Mouse (Mus musculus): ENCODE results near the gene Fancg. TPM values are rescaled to one million over a fixed set of nuclear protein-coding genes. Genes with fewer than 3 reads are reported as not detected.

Gene Fancg
- polyA plus RNA-seq, 1 experiment from 2014 or later = 15.6 TPM

DNA sequence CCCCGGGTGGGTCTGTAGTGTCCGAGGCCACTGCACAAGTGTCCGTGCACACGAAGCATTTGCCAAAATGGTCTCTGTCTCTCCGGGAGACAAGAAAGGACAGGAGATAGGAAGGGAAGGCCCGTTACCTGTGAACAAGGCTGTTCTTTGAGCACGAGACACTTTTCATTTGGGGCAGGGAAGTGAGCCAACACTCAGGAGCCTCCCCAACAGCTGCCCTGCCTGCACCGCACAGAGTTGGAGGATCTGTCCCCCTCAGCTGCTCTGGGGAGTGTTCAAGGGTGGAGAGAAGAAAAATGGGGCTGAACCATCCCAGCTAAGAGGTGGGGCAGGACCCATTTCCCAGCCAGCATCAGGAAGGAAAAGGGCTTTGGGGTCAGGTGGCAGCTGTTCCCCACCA lies 52.3 kb downstream of the Fancg start:
- DNase-seq (ENCODE audit: low spot score) = no peak
- ATAC-seq (ENCODE audit: low FRiP score) = no peak
- Histone ChIP-seq H3K9me3 (ENCODE audit: control insufficient read depth, low read length) (no peaks in the 10 kb centered on the region), H3K9ac (no peak overlapping the region), H3K36me3 (replicated peaks; ENCODE audit: control insufficient read depth, insufficient read depth) (peaks cover 53% of the 10 kb centered on the region), H3K4me1 (replicated peaks; ENCODE audit: control insufficient read depth, insufficient read depth, low read length) (peaks cover 21% of the 10 kb centered on the region), H3K4me2 (replicated peaks) (no peak overlapping the region), H3K4me3 (replicated peaks; ENCODE audit: low read length) (no peak overlapping the region), H3K27me3 (ENCODE audit: control insufficient read depth, insufficient read depth, low read length) (no peaks in the 10 kb centered on the region), H3K27ac (no peak overlapping the region)
- 91% methylated on average over 8 of the region's 8 CpGs for WGBS

DNA sequence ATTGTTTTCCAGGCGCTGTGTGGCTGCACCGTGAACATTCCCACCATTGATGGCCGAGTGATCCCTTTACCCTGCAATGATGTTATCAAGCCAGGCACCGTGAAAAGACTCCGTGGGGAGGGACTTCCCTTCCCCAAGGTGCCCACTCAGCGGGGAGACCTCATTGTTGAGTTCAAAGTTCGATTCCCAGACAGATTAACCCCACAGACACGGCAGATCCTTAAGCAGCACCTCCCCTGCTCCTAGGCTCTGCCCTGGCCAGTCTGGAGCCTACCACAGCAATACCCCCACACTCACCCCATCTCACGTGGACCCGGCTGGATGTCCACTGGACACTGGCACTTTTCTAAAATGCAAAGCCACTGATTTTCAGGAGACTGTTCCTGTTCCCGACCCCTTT lies 53.0 kb downstream of the Fancg start:
- peaks cover 54% of the 10 kb centered on the region for H3K36me3 ChIP-seq (replicated peaks; ENCODE audit: control insufficient read depth, insufficient read depth)
- ATAC-seq (ENCODE audit: low FRiP score) (no peak), DNase-seq (ENCODE audit: low spot score) (no peak)
- H3K9me3 ChIP-seq (ENCODE audit: control insufficient read depth, low read length) = no peaks in the 10 kb centered on the region
- H3K27ac ChIP-seq = no peak overlapping the region
- no peak overlapping the region for H3K9ac ChIP-seq
- H3K4me3 ChIP-seq (replicated peaks; ENCODE audit: low read length) = no peak overlapping the region
- H3K4me2 ChIP-seq (replicated peaks) = no peak overlapping the region
- 83% methylated on average over 11 of the region's 11 CpGs for WGBS
- H3K4me1 ChIP-seq (replicated peaks; ENCODE audit: control insufficient read depth, insufficient read depth, low read length) = peaks cover 28% of the 10 kb centered on the region
- no peaks in the 10 kb centered on the region for H3K27me3 ChIP-seq (ENCODE audit: control insufficient read depth, insufficient read depth, low read length)

GRCm38 (mm10) chr4:42956581-42956980 lies 53.7 kb downstream of the Fancg start:
- H3K9me3 ChIP-seq (ENCODE audit: control insufficient read depth, low read length) = no peaks in the 10 kb centered on the region
- H3K27ac ChIP-seq = no peak overlapping the region
- H3K4me1 ChIP-seq (replicated peaks; ENCODE audit: control insufficient read depth, insufficient read depth, low read length) = peaks cover 35% of the 10 kb centered on the region
- H3K4me3 ChIP-seq (replicated peaks; ENCODE audit: low read length) = no peak overlapping the region
- ATAC-seq (ENCODE audit: low FRiP score) (no peak), DNase-seq (ENCODE audit: low spot score) (no peak)
- H3K36me3 ChIP-seq (replicated peaks; ENCODE audit: control insufficient read depth, insufficient read depth) = peaks cover 54% of the 10 kb centered on the region
- 95% methylated on average over 17 of the region's 17 CpGs for WGBS
- H3K27me3 ChIP-seq (ENCODE audit: control insufficient read depth, insufficient read depth, low read length) = no peaks in the 10 kb centered on the region
- no peak overlapping the region for H3K4me2 ChIP-seq (replicated peaks)
- H3K9ac ChIP-seq = no peak overlapping the region

DNA sequence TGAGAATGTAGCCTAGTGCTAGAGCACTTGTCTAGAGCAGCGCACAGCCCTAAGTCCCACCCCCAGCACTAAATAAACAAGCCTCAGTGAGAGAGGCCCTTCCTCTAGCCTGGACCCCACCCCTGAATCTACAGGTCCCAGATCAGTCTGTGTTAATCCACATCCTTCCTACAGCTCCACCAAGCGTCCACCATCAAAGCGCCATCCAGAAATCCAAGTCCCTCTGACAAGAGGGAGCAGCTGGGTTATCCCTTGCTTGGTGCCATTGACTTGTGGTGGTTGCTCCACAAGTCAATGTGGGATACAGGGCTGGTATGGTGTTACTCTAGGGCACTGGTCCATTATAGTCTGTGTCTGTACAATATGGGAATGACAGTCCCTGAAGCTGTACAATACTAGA lies 55.1 kb downstream of the Fancg start:
- no peak overlapping the region for H3K4me3 ChIP-seq (replicated peaks; ENCODE audit: low read length)
- no peak for ATAC-seq (ENCODE audit: low FRiP score)
- H3K27ac ChIP-seq = no peak overlapping the region
- peaks cover 54% of the 10 kb centered on the region for H3K36me3 ChIP-seq (replicated peaks; ENCODE audit: control insufficient read depth, insufficient read depth)
- H3K4me2 ChIP-seq (replicated peaks) = no peak overlapping the region
- peaks cover 40% of the 10 kb centered on the region for H3K4me1 ChIP-seq (replicated peaks; ENCODE audit: control insufficient read depth, insufficient read depth, low read length)
- no peak for DNase-seq (ENCODE audit: low spot score)
- 94% methylated on average over 3 of the region's 3 CpGs for WGBS
- H3K9ac ChIP-seq = peak overlapping the region; percentile 16; the same call in 1 of the 2 replicates
- no peaks in the 10 kb centered on the region for H3K9me3 ChIP-seq (ENCODE audit: control insufficient read depth, low read length)
- no peaks in the 10 kb centered on the region for H3K27me3 ChIP-seq (ENCODE audit: control insufficient read depth, insufficient read depth, low read length)

- H3K27ac ChIP-seq = peak overlapping the region; percentile 98
- H3K4me2 ChIP-seq (replicated peaks) = peak overlapping the region; percentile 91
- H3K4me1 ChIP-seq (replicated peaks; ENCODE audit: control insufficient read depth, insufficient read depth, low read length) = peaks cover 41% of the 10 kb centered on the region
- peak overlapping the region; percentile 85; the same call in 1 of the 2 replicates for H3K4me3 ChIP-seq (replicated peaks; ENCODE audit: low read length)
- H3K36me3 ChIP-seq (replicated peaks; ENCODE audit: control insufficient read depth, insufficient read depth) = peaks cover 54% of the 10 kb centered on the region
- no peak for ATAC-seq (ENCODE audit: low FRiP score)
- H3K27me3 ChIP-seq (ENCODE audit: control insufficient read depth, insufficient read depth, low read length) = no peaks in the 10 kb centered on the region
- WGBS = 10% methylated on average over 10 of the region's 10 CpGs
- peak; percentile 87 for DNase-seq (ENCODE audit: low spot score)
- no peaks in the 10 kb centered on the region for H3K9me3 ChIP-seq (ENCODE audit: control insufficient read depth, low read length)
- peak overlapping the region; percentile 98 for H3K9ac ChIP-seq
These were observed 56.0 kb downstream of the Fancg start for GRCm38 (mm10) chr4:42954297-42954696.

- peak overlapping the region; percentile 85 for H3K4me3 ChIP-seq (replicated peaks; ENCODE audit: low read length)
- peak overlapping the region; percentile 98 for H3K9ac ChIP-seq
- peaks cover 49% of the 10 kb centered on the region for H3K4me1 ChIP-seq (replicated peaks; ENCODE audit: control insufficient read depth, insufficient read depth, low read length)
- no peaks in the 10 kb centered on the region for H3K27me3 ChIP-seq (ENCODE audit: control insufficient read depth, insufficient read depth, low read length)
- no peaks in the 10 kb centered on the region for H3K9me3 ChIP-seq (ENCODE audit: control insufficient read depth, low read length)
- H3K27ac ChIP-seq = peak overlapping the region; percentile 98
- DNase-seq (ENCODE audit: low spot score) (peak; percentile 43), ATAC-seq (ENCODE audit: low FRiP score) (no peak)
- 10% methylated on average over 10 of the region's 10 CpGs for WGBS
- peak overlapping the region; percentile 91 for H3K4me2 ChIP-seq (replicated peaks)
- peaks cover 48% of the 10 kb centered on the region for H3K36me3 ChIP-seq (replicated peaks; ENCODE audit: control insufficient read depth, insufficient read depth)
These were observed 56.7 kb downstream of the Fancg start for GRCm38 (mm10) chr4:42953435-42954094.

DNA sequence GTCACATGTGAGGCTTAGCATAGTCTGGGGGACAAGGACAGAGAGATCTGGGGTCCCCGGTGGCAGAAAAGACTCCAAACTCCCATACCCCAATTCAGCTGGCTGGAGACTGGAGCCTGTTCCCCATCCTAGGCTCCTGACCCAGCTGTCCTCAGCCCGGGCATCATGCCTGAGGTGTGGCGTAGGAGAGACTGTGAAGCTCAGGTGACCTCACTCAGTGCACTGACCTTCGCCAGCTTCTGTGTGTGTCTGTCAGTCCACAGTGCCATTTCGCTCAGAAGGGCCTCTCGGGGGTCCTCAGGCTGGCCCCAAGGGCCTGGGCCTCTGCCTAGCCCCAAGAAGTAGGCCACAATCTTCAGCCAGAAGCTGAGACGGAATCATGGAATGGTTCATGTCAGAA lies 57.7 kb downstream of the Fancg start:
- H3K27ac ChIP-seq = peak overlapping the region; percentile 98
- WGBS = 78% methylated on average over 7 of the region's 7 CpGs
- peak overlapping the region; percentile 91 for H3K4me2 ChIP-seq (replicated peaks)
- ATAC-seq (ENCODE audit: low FRiP score) (no peak), DNase-seq (ENCODE audit: low spot score) (no peak)
- no peaks in the 10 kb centered on the region for H3K9me3 ChIP-seq (ENCODE audit: control insufficient read depth, low read length)
- peak overlapping the region; percentile 85 for H3K4me3 ChIP-seq (replicated peaks; ENCODE audit: low read length)
- H3K9ac ChIP-seq = peak overlapping the region; percentile 98
- peaks cover 59% of the 10 kb centered on the region for H3K4me1 ChIP-seq (replicated peaks; ENCODE audit: control insufficient read depth, insufficient read depth, low read length)
- H3K36me3 ChIP-seq (replicated peaks; ENCODE audit: control insufficient read depth, insufficient read depth) = peaks cover 41% of the 10 kb centered on the region
- no peaks in the 10 kb centered on the region for H3K27me3 ChIP-seq (ENCODE audit: control insufficient read depth, insufficient read depth, low read length)

Other genes with a start within 250 kb of the Fancg start
- 1.4 and 1.7 TPM in 2 replicates for gene Ccl21a, start 236.5 kb downstream of the Fancg start, polyA plus RNA-seq (2014; fragmentation: Nextera tagmentation; extraction: Ambion mirVana)
- gene Fam205a1, start 156.6 kb downstream of the Fancg start, polyA plus RNA-seq (2014; fragmentation: Nextera tagmentation; extraction: Ambion mirVana) = 0.10 and 0.12 TPM in 2 replicates
- 0.62 and 0.73 TPM in 2 replicates for gene Gm12394, start 153.7 kb downstream of the Fancg start, polyA plus RNA-seq (2014; fragmentation: Nextera tagmentation; extraction: Ambion mirVana)
- gene Fam205c, start 136.3 kb downstream of the Fancg start, polyA plus RNA-seq (2014; fragmentation: Nextera tagmentation; extraction: Ambion mirVana) = 1.5 and 2.4 TPM in 2 replicates
- 43.5 and 47.8 TPM in 2 replicates for gene Phf24, start 93.8 kb downstream of the Fancg start, polyA plus RNA-seq (2014; fragmentation: Nextera tagmentation; extraction: Ambion mirVana)
- gene Dnajb5, start 60.7 kb downstream of the Fancg start, polyA plus RNA-seq (2014; fragmentation: Nextera tagmentation; extraction: Ambion mirVana) = 38.5 and 42.0 TPM in 2 replicates
- gene 1700022I11Rik, start 40.9 kb downstream of the Fancg start, polyA plus RNA-seq (2014; fragmentation: Nextera tagmentation; extraction: Ambion mirVana) = 0.63 and 0.71 TPM in 2 replicates
- 470 and 518 TPM in 2 replicates for gene Vcp, start 10.0 kb downstream of the Fancg start, polyA plus RNA-seq (2014; fragmentation: Nextera tagmentation; extraction: Ambion mirVana)
- 24.2 and 27.1 TPM in 2 replicates for gene Pigo, start 15.3 kb upstream of the Fancg start, polyA plus RNA-seq (2014; fragmentation: Nextera tagmentation; extraction: Ambion mirVana)
- gene Stoml2, start 21.2 kb upstream of the Fancg start, polyA plus RNA-seq (2014; fragmentation: Nextera tagmentation; extraction: Ambion mirVana) = 215 and 231 TPM in 2 replicates
- gene Fam214b, start 35.7 kb upstream of the Fancg start, polyA plus RNA-seq (2014; fragmentation: Nextera tagmentation; extraction: Ambion mirVana) = 22.6 and 22.9 TPM in 2 replicates
- gene Unc13b, start 48.4 kb upstream of the Fancg start, polyA plus RNA-seq (2014; fragmentation: Nextera tagmentation; extraction: Ambion mirVana) = 18.9 and 19.5 TPM in 2 replicates

Data from hindbrain, embryonic 14.5 days (tissue).